In genomic region chr19:29978847-29979246, GRCm38 (mm10) we compare ENCODE assay signal across 10 mouse cellular contexts. TPM values are rescaled to one million over a fixed set of nuclear protein-coding genes. Genes with fewer than 3 reads are reported as not detected.
DNase-seq lines count a peak whose midpoint lies in the region; ATAC-seq lines count a peak whose summit lies in the region.
"Had no signal": no experiment of that assay in that cellular context is flagged by ENCODE, and none has a peak within 500 bp of the region (broad histone marks: within the 10 kb centered on the region; RNA-seq: fewer than 3 reads in every experiment).

No protein-coding gene starts in this region.

- H3K9me3 ChIP-seq in kidney, embryonic 14.5 days (ENCODE audit: control insufficient read depth, low read length), result no peaks in the 10 kb centered on the region
- H3K9me3 ChIP-seq in kidney, embryonic 16.5 days (ENCODE audit: low read length), result 0 out of 2 replicates have a peak, but pooled peaks cover 2% of the 10 kb centered on the region
- no peaks in the 10 kb centered on the region for H3K9me3 ChIP-seq in forebrain, embryonic 16.5 days (ENCODE audit: control insufficient read depth, low read length)

- no peak overlapping the region for H3K27ac ChIP-seq in kidney, embryonic 14.5 days (ENCODE audit: low read depth, low read length)
- no peak overlapping the region for H3K27ac ChIP-seq in kidney, embryonic 16.5 days (ENCODE audit: low read length)
- H3K27ac ChIP-seq in forebrain, embryonic 16.5 days (ENCODE audit: low read length), result no peak overlapping the region

- DNase-seq in adrenal gland, postnatal 10 days, result peak; percentile 19
- DNase-seq in adrenal gland, postnatal 4 days (ENCODE audit: low spot score in 2 of 2), result no peak
- DNase-seq in B cell, adult 2 months, result peak; percentile 4 to 8
- DNase-seq in retina, adult 2 months (ENCODE audit: low read depth, low spot score), result peak; percentile 6

- H3K9ac ChIP-seq in kidney, embryonic 14.5 days (ENCODE audit: low read depth, low read length), result no peak overlapping the region
- no peak overlapping the region for H3K9ac ChIP-seq in kidney, embryonic 16.5 days (replicated peaks; ENCODE audit: low read length)
- no peak overlapping the region for H3K9ac ChIP-seq in forebrain, embryonic 16.5 days (replicated peaks; ENCODE audit: low read depth, low read length)

- H3K4me1 ChIP-seq in kidney, embryonic 14.5 days (ENCODE audit: control insufficient read depth, insufficient read depth, low read length), result 0 out of 2 replicates have a peak, but pooled peaks cover 3% of the 10 kb centered on the region
- peaks cover 2% of the 10 kb centered on the region for H3K4me1 ChIP-seq in kidney, embryonic 16.5 days (ENCODE audit: insufficient read depth, low read length)
- H3K4me1 ChIP-seq in forebrain, embryonic 16.5 days (replicated peaks; ENCODE audit: control insufficient read depth, insufficient read depth, low read length), result peaks cover 6% of the 10 kb centered on the region; the same call in 1 of the 2 replicates

- peak; percentile 35; the same call in 1 of the 2 replicates for ATAC-seq in kidney, embryonic 14.5 days (ENCODE audit: low FRiP score, low TSS enrichment)
- no peak for ATAC-seq in kidney, embryonic 16.5 days (ENCODE audit: low FRiP score, low TSS enrichment)
- peak; percentile 65 for ATAC-seq in forebrain, embryonic 16.5 days
- no peak for ATAC-seq in inflammation-experienced regulatory T-cells, adult 6 months

- H3K4me3 ChIP-seq in kidney, embryonic 14.5 days (ENCODE audit: low read length), result no peak overlapping the region
- H3K4me3 ChIP-seq in kidney, embryonic 16.5 days (ENCODE audit: low read length), result no peak overlapping the region
- no peak overlapping the region for H3K4me3 ChIP-seq in forebrain, embryonic 16.5 days (replicated peaks; ENCODE audit: low read length)

- no peaks in the 10 kb centered on the region for H3K36me3 ChIP-seq in kidney, embryonic 14.5 days (ENCODE audit: control insufficient read depth, insufficient read depth, low read length)
- no peaks in the 10 kb centered on the region for H3K36me3 ChIP-seq in kidney, embryonic 16.5 days (ENCODE audit: insufficient read depth, low read length)
- no peaks in the 10 kb centered on the region for H3K36me3 ChIP-seq in forebrain, embryonic 16.5 days (ENCODE audit: control insufficient read depth, insufficient read depth)

- no peak overlapping the region for H3K4me2 ChIP-seq in kidney, embryonic 14.5 days (replicated peaks; ENCODE audit: low read depth, low read length)
- H3K4me2 ChIP-seq in kidney, embryonic 16.5 days (replicated peaks; ENCODE audit: low read depth, low read length), result no peak overlapping the region
- no peak overlapping the region for H3K4me2 ChIP-seq in forebrain, embryonic 16.5 days (ENCODE audit: low read length)

- 62% methylated on average over 2 of the region's 2 CpGs for WGBS in kidney, embryonic 14.5 days
- 54% methylated on average over 2 of the region's 2 CpGs for WGBS in kidney, embryonic 16.5 days
- 60% methylated on average over 2 of the region's 2 CpGs for WGBS in forebrain, embryonic 16.5 days

- no peaks in the 10 kb centered on the region for H3K27me3 ChIP-seq in kidney, embryonic 14.5 days (ENCODE audit: control insufficient read depth, insufficient read depth, low read length)
- H3K27me3 ChIP-seq in kidney, embryonic 16.5 days (ENCODE audit: insufficient read depth, low read length), result no peaks in the 10 kb centered on the region
- H3K27me3 ChIP-seq in forebrain, embryonic 16.5 days (replicated peaks; ENCODE audit: control insufficient read depth, insufficient read depth, low read length), result no peaks in the 10 kb centered on the region

RNA-seq across cellular contexts. Expression of gene Trpd52l3, which starts 24.7 kb away (rescaled TPM):
- not detected for total RNA-seq in adrenal gland, postnatal 10 days (2021)
- total RNA-seq in adrenal gland, postnatal 4 days (2021), result not detected
- not detected in 2 replicates for polyA plus RNA-seq in kidney, embryonic 14.5 days (2014; fragmentation: Nextera tagmentation; extraction: Ambion mirVana)
- 0.06 TPM in 1 of 2 replicates, not detected in the other for polyA plus RNA-seq in kidney, embryonic 16.5 days (2015; fragmentation: Nextera tagmentation; extraction: Ambion mirVana)
- not detected in 2 replicates for polyA plus RNA-seq in forebrain, embryonic 16.5 days (2015; fragmentation: Nextera tagmentation; extraction: Ambion mirVana)
- polyA plus RNA-seq in inflammation-experienced regulatory T-cells, adult 6 months (2017; shearing (Covaris generic)), result not detected
- total RNA-seq: left cerebral cortex, postnatal 10 days had no signal
- polyA plus RNA-seq: small intestine, adult 2 months had no signal

RNA-seq across cellular contexts. Expression of gene Uhrf2, which starts 51.5 kb away (rescaled TPM):
- 10 to 100 TPM; 33.5 to 45.6 TPM for total RNA-seq in adrenal gland, postnatal 10 days (2021)
- total RNA-seq in adrenal gland, postnatal 4 days (2021), result 10 to 100 TPM; 51.9 to 57.9 TPM
- polyA plus RNA-seq in kidney, embryonic 14.5 days (2014; fragmentation: Nextera tagmentation; extraction: Ambion mirVana), result 75.9 and 101 TPM in 2 replicates
- 67.0 and 85.6 TPM in 2 replicates for polyA plus RNA-seq in kidney, embryonic 16.5 days (2015; fragmentation: Nextera tagmentation; extraction: Ambion mirVana)
- 73.3 and 74.2 TPM in 2 replicates for polyA plus RNA-seq in forebrain, embryonic 16.5 days (2015; fragmentation: Nextera tagmentation; extraction: Ambion mirVana)
- 10 to 100 TPM; 34.5 to 56.0 (median 40.4) TPM for polyA plus RNA-seq in inflammation-experienced regulatory T-cells, adult 6 months (2017; shearing (Covaris generic))

RNA-seq across cellular contexts. Expression of gene Il33, which starts 53.9 kb away (rescaled TPM):
- 10 to 100 TPM; 14.5 to 15.9 TPM for total RNA-seq in adrenal gland, postnatal 10 days (2021)
- total RNA-seq in adrenal gland, postnatal 4 days (2021), result 10 to 100 TPM; 26.7 to 29.6 TPM
- 28.0 and 28.3 TPM in 2 replicates for polyA plus RNA-seq in kidney, embryonic 14.5 days (2014; fragmentation: Nextera tagmentation; extraction: Ambion mirVana)
- 48.1 and 48.3 TPM in 2 replicates for polyA plus RNA-seq in kidney, embryonic 16.5 days (2015; fragmentation: Nextera tagmentation; extraction: Ambion mirVana)
- polyA plus RNA-seq in forebrain, embryonic 16.5 days (2015; fragmentation: Nextera tagmentation; extraction: Ambion mirVana), result 0.71 and 1.1 TPM in 2 replicates
- polyA plus RNA-seq in inflammation-experienced regulatory T-cells, adult 6 months (2017; shearing (Covaris generic)), result under 1 TPM in 1 of 3 experiments, not detected in 2; 0.17 TPM

Comparison
In these comparisons a context has a peak if more than half of its experiments do, and no peak if none do; other contexts are left out.
1. DNase-seq: peak in adrenal gland, postnatal 10 days (single experiment), B cell, adult 2 months (2 of 2) and retina, adult 2 months (single experiment); none in adrenal gland, postnatal 4 days (0 of 2).
2. ATAC-seq: peak in kidney, embryonic 14.5 days (single experiment) and forebrain, embryonic 16.5 days (single experiment); none in kidney, embryonic 16.5 days (single experiment) and inflammation-experienced regulatory T-cells, adult 6 months (single experiment).
3. RNA of gene Il33, which starts 53.9 kb away (polyA plus RNA-seq): 48.1 to 48.3 TPM in kidney, embryonic 16.5 days and 28.0 to 28.3 TPM in kidney, embryonic 14.5 days; 0.71 to 1.1 TPM in forebrain, embryonic 16.5 days and 0.17 TPM in inflammation-experienced regulatory T-cells, adult 6 months; every median in the first group is over 10 times any median in the second.